Mouse (Mus musculus): ENCODE measurements around the gene Krtap5-4. TPM values are rescaled to one million over a fixed set of nuclear protein-coding genes. Genes with fewer than 3 reads are reported as not detected.

Krtap5-4 gene
- not detected in 2 replicates for polyA plus RNA-seq (2012; rRNA removed)

DNA sequence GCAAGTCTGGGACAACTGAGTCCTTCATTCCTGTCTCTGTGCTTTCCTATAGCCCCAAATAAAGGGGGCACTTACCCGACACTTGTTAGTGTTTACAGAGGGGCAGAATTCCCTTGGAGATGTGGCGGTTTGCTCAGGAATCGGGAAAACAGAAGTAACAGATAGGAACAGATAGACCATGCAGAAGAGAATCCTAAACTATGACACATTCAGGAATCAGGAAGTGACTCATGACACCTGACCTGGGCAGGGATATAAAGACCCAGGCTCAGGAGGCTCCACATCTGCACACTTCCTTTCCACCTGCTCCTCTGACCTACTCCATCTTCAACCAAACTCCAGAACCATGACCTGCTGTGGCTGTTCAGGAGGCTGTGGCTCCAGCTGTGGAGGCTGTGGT, at the start of gene Krtap5-4:
Krtap5-4 (plus strand) TSS at position 301 of the 400 bp plus-strand sequence.

DNA sequence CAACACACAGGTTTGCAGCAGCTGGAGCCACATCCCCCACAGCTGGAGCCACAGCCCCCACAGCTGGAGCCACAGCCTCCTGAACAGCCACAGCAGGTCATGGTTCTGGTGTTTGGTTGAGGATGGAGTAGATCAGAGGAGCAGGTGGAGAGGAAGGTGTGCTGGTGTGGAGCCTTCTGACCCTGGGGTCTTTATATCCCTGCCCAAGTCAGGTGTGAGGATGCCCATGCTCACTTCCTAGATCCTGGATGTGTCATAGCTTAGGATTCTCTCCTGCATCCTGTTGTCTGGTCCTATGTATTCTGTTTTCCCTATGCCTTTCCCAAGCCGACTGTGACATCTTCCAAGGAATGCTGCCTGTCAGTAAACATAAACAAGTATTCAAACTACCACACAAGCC, 45.1 kb upstream of the Krtap5-4 start, which contains the start of gene Gm2431:
Gm2431 (minus strand) TSS at position 101 of the 400 bp plus-strand sequence.

GRCm38 (mm10) chr7:142274263-142274662, 29.1 kb upstream of the Krtap5-4 start, which contains the start of gene Gm4559:
TSS of gene Gm4559 (minus strand) at chr7:142274363.

GRCm38 (mm10) chr7:142297018-142297417, 6.3 kb upstream of the Krtap5-4 start, which contains the start of gene Krtap5-1:
TSS of gene Krtap5-1 (minus strand) at chr7:142297118.

Other genes with a start within 250 kb of the Krtap5-4 start
- 35.8 and 47.0 TPM in 2 replicates for gene Mob2, start 242.5 kb upstream of the Krtap5-4 start, polyA plus RNA-seq (2012; rRNA removed)
- 12.1 and 13.0 TPM in 2 replicates for gene Dusp8, start 207.7 kb upstream of the Krtap5-4 start, polyA plus RNA-seq (2012; rRNA removed)
- not detected in 2 replicates for gene Gm45618, start 182.8 kb upstream of the Krtap5-4 start, polyA plus RNA-seq (2012; rRNA removed)
- not detected in 2 replicates for gene Gm39115, start 167.5 kb upstream of the Krtap5-4 start, polyA plus RNA-seq (2012; rRNA removed)
- gene Gm45337, start 158.9 kb upstream of the Krtap5-4 start, polyA plus RNA-seq (2012; rRNA removed), result not detected in 2 replicates
- gene Gm29735, start 146.4 kb upstream of the Krtap5-4 start, polyA plus RNA-seq (2012; rRNA removed), result not detected in 2 replicates
- gene Gm4553, start 137.8 kb upstream of the Krtap5-4 start, polyA plus RNA-seq (2012; rRNA removed), result not detected in 2 replicates
- gene Krtap5-2, start 127.5 kb upstream of the Krtap5-4 start, polyA plus RNA-seq (2012; rRNA removed), result not detected in 2 replicates
- not detected in 2 replicates for gene Gm10153, start 113.2 kb upstream of the Krtap5-4 start, polyA plus RNA-seq (2012; rRNA removed)
- gene Krtap5-3, start 102.2 kb upstream of the Krtap5-4 start, polyA plus RNA-seq (2012; rRNA removed), result not detected in 2 replicates
- gene Gm7579, start 91.7 kb upstream of the Krtap5-4 start, polyA plus RNA-seq (2012; rRNA removed), result not detected in 2 replicates
- gene Krtap5-5, start 73.6 kb upstream of the Krtap5-4 start, polyA plus RNA-seq (2012; rRNA removed), result not detected in 2 replicates
- gene Gm40460, start 62.5 kb upstream of the Krtap5-4 start, polyA plus RNA-seq (2012; rRNA removed), result not detected in 2 replicates
- gene Gm2431, start 45.2 kb upstream of the Krtap5-4 start, polyA plus RNA-seq (2012; rRNA removed), result not detected in 2 replicates
- gene Gm4559, start 29.2 kb upstream of the Krtap5-4 start, polyA plus RNA-seq (2012; rRNA removed), result not detected in 2 replicates
- gene Krtap5-1, start 6.4 kb upstream of the Krtap5-4 start, polyA plus RNA-seq (2012; rRNA removed), result not detected in 2 replicates
- 5.0 and 5.6 TPM in 2 replicates for gene Ifitm10, start 70.2 kb downstream of the Krtap5-4 start, polyA plus RNA-seq (2012; rRNA removed)
- gene Gm49369, start 79.1 kb downstream of the Krtap5-4 start, polyA plus RNA-seq (2012; rRNA removed), result 0.52 and 2.4 TPM in 2 replicates
- gene Ctsd, start 84.5 kb downstream of the Krtap5-4 start, polyA plus RNA-seq (2012; rRNA removed), result 813 and 888 TPM in 2 replicates
- 2.1 and 7.7 TPM in 2 replicates for gene Syt8, start 131.3 kb downstream of the Krtap5-4 start, polyA plus RNA-seq (2012; rRNA removed)
- gene Tnni2, start 138.3 kb downstream of the Krtap5-4 start, polyA plus RNA-seq (2012; rRNA removed), result 6.2 and 8.1 TPM in 2 replicates
- gene Lsp1, start 157.3 kb downstream of the Krtap5-4 start, polyA plus RNA-seq (2012; rRNA removed), result 134 and 175 TPM in 2 replicates
- 1.6 and 4.3 TPM in 2 replicates for gene Tnnt3, start 195.3 kb downstream of the Krtap5-4 start, polyA plus RNA-seq (2012; rRNA removed)
- gene Mrpl23, start 229.1 kb downstream of the Krtap5-4 start, polyA plus RNA-seq (2012; rRNA removed), result 19.4 and 24.4 TPM in 2 replicates